Mouse (Mus musculus): Measurements from ENCODE around the gene Spaca6.

Gene Spaca6

DNA sequence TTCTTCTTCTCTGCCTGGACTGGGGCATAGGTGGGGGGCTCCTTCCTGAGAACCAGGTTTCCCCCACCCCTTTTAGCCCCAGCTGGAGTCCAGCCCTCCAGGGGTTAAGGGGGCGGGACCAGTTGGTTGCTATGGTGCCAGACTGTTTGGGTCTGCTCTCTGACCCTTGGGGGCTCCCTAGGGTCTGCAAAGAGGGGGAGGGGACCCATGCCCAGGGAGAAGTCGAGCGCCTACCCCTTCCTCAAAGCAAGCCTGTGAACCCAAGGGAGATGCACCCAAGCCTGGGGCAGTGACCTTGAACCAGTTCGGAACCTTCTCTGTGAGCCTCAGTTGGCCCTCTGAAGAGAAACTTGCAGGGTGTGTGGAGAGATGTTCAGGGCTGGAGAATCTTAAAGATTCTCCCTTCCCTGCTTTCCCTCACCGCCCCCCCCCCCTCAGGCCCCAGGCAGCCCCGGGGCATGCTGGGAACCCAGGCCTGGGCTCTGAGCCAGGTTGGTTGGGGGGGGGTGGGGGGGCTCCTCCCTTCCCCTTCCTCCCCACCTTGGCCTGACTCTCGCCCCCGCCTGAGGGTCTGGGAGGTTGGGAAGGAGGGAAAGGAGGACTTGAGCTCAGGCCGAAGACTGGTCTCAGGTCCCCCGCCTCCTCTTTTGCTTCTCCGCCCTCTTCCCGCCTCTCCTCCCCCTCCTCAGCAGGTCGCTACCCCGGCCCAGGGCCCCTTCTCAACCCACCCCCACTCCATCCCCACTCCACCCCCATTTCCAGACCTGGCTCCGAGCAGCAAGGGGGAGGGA is 1.4 kb downstream of the Spaca6 start:
- H3K4me3 ChIP-seq (replicated peaks; ENCODE audit: low read length): peak overlapping the region; percentile 87
- H3K4me1 ChIP-seq (replicated peaks; ENCODE audit: low read depth, low read length): peaks cover 48% of the 10 kb centered on the region
- no peaks in the 10 kb centered on the region for H3K27me3 ChIP-seq (ENCODE audit: insufficient read depth, low read length)
- H3K9me3 ChIP-seq (ENCODE audit: low read length): no peaks in the 10 kb centered on the region
- no peak for TF ChIP-seq NANOG (IDR thresholded peaks at IDR 0.05; ENCODE audit: borderline replicate concordance, low read length)
- no peak for TF ChIP-seq POU5F1 (IDR thresholded peaks at IDR 0.05; ENCODE audit: borderline replicate concordance, low read length)
- no peak for TF ChIP-seq CTCF (conservative IDR thresholded peaks at IDR 0.05; ENCODE audit: low read length)
- H3K36me3 ChIP-seq (ENCODE audit: insufficient read depth, low read length): peaks cover 26% of the 10 kb centered on the region

DNA sequence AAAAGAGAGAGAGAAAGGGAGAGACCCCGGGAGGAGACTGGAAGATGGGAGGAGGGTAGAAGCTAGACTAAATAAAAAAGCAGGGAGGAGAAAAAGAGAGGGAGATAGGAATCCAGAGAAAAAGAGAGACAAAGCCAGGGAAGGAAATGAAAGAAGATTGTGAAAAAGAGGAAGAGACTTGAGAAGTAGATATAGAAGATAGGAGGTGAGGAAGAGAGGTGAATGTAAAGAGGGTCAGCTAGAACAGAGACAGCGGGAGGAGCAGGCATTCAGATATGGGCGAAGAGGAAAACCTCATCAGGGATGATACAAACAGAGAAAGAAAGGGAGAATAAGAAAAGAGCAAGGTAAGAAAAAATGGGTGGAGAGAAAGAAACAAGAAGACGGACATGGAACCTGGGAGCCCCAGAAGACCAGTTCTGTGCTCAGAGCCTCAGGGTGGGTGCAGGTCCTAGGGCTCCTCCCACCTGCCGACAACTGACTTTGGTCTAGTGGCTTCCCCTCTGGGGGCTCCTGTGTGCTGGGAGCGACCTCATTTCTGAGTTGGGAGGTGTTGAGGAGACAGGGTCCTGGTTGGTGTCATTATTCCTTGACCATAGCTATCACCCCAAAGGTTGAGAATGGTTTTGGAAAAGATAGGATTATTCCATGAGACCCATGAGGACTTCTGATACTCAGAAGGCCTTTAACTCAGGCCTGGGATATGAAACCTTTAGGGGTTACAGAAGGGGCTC is 2.3 kb downstream of the Spaca6 start:
- peaks cover 35% of the 10 kb centered on the region for H3K36me3 ChIP-seq (ENCODE audit: insufficient read depth, low read length)
- TF ChIP-seq NANOG (IDR thresholded peaks at IDR 0.05; ENCODE audit: borderline replicate concordance, low read length) (no peak), POU5F1 (IDR thresholded peaks at IDR 0.05; ENCODE audit: borderline replicate concordance, low read length) (no peak), CTCF (conservative IDR thresholded peaks at IDR 0.05; ENCODE audit: low read length) (no peak)

DNA sequence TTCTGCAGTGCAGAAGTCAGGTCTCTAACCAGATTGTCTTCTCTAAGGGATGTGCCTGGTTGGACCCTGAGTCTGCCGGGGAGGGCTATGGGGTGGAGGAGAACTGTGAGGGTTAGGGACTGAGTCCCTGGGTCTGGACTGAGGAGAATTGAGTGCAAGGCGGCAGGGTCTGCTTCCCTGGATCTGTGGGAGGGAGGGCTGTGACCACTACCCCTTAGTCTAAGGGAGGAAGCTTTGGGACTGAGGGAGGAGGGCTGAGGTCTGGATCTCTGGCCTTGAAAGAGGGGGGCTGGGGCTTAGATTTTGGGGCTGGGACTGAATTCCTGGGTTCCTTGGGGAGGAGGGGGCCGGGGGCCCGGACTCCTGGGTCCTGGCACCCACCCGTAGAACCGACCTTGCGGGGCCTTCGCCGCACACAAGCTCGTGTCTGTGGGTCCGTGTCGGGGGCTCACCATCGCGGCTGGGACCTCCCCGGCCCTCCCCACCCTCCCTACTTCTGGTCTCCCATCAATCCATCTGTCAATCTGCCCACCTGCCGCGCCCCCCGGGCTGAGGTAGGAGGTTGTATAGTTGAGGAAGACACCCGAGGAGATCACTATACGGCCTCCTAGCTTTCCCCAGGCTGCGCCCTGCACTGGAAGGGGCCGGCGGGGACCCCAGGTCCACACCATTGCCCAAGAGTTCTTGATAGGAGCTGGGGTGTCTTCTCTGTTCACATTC is 3.0 kb downstream of the Spaca6 start:
- peak overlapping the region; percentile 87 for H3K4me3 ChIP-seq (replicated peaks; ENCODE audit: low read length)
- H3K36me3 ChIP-seq (ENCODE audit: insufficient read depth, low read length): peaks cover 38% of the 10 kb centered on the region
- H3K4me1 ChIP-seq (replicated peaks; ENCODE audit: low read depth, low read length): peaks cover 63% of the 10 kb centered on the region
- TF ChIP-seq NANOG (IDR thresholded peaks at IDR 0.05; ENCODE audit: borderline replicate concordance, low read length) (no peak), POU5F1 (IDR thresholded peaks at IDR 0.05; ENCODE audit: borderline replicate concordance, low read length) (no peak), CTCF (conservative IDR thresholded peaks at IDR 0.05; ENCODE audit: low read length) (no peak)
- H3K27me3 ChIP-seq (ENCODE audit: insufficient read depth, low read length): no peaks in the 10 kb centered on the region
- no peaks in the 10 kb centered on the region for H3K9me3 ChIP-seq (ENCODE audit: low read length)

More for the DNA sequence above, 2.3 kb downstream of the Spaca6 start:
- H3K27me3 ChIP-seq (ENCODE audit: insufficient read depth, low read length): no peaks in the 10 kb centered on the region
- no peaks in the 10 kb centered on the region for H3K9me3 ChIP-seq (ENCODE audit: low read length)
- H3K4me1 ChIP-seq (replicated peaks; ENCODE audit: low read depth, low read length): peaks cover 56% of the 10 kb centered on the region
- H3K4me3 ChIP-seq (replicated peaks; ENCODE audit: low read length): peak overlapping the region; percentile 87

DNA sequence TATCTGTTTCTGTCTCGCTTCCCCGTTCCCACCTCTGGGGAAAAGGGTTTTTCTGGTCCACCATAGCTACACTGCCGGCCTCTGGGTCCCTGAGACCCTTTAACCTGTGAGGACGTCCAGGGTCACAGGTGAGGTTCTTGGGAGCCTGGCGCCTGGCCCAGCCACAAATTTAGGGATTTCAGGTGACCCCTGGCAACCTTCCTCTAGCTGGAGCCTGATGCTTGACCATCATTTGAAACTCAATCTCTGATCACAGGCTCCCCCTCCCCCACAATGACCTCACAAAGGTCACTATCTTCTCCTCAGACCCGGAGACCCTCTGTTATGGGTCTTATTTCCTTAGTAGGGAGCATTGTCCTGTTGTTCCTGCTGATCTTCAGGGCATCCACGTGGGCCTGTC is 3.8 kb downstream of the Spaca6 start:
- no peaks in the 10 kb centered on the region for H3K9me3 ChIP-seq (ENCODE audit: low read length)
- peak overlapping the region; percentile 87; the same call in 1 of the 2 replicates for H3K4me3 ChIP-seq (replicated peaks; ENCODE audit: low read length)
- TF ChIP-seq POU5F1 (IDR thresholded peaks at IDR 0.05; ENCODE audit: borderline replicate concordance, low read length) (no peak), CTCF (conservative IDR thresholded peaks at IDR 0.05; ENCODE audit: low read length) (no peak), NANOG (IDR thresholded peaks at IDR 0.05; ENCODE audit: borderline replicate concordance, low read length) (no peak)
- H3K27me3 ChIP-seq (ENCODE audit: insufficient read depth, low read length): no peaks in the 10 kb centered on the region
- peaks cover 63% of the 10 kb centered on the region for H3K4me1 ChIP-seq (replicated peaks; ENCODE audit: low read depth, low read length)
- peaks cover 43% of the 10 kb centered on the region for H3K36me3 ChIP-seq (ENCODE audit: insufficient read depth, low read length)

DNA sequence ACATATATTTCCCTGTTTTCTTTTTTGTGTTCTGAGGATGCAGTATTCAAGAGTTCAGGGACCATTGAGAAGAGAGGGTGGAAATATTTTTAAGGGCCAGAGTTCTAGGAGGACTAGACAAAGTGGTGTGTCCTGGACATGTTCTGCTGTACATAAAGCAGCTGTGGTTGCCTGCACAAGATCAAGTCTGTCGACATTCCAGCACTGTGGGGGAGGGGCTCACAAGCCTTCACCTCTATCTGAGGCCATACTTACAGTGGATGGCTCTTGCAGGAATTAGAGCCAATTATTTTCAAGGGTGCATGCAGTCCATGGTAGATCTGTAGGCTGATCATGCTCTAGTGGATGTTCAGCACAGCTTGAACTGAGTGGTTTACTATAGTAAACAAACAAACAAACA is 7.9 kb downstream of the Spaca6 start:
- TF ChIP-seq CTCF (conservative IDR thresholded peaks at IDR 0.05; ENCODE audit: low read length): no peak
- TF ChIP-seq POU5F1 (IDR thresholded peaks at IDR 0.05; ENCODE audit: borderline replicate concordance, low read length): no peak
- H3K27me3 ChIP-seq (ENCODE audit: insufficient read depth, low read length): no peaks in the 10 kb centered on the region
- no peak overlapping the region for H3K4me3 ChIP-seq (replicated peaks; ENCODE audit: low read length)
- peaks cover 81% of the 10 kb centered on the region for H3K4me1 ChIP-seq (replicated peaks; ENCODE audit: low read depth, low read length)
- peaks cover 60% of the 10 kb centered on the region for H3K36me3 ChIP-seq (ENCODE audit: insufficient read depth, low read length)
- no peaks in the 10 kb centered on the region for H3K9me3 ChIP-seq (ENCODE audit: low read length)

DNA sequence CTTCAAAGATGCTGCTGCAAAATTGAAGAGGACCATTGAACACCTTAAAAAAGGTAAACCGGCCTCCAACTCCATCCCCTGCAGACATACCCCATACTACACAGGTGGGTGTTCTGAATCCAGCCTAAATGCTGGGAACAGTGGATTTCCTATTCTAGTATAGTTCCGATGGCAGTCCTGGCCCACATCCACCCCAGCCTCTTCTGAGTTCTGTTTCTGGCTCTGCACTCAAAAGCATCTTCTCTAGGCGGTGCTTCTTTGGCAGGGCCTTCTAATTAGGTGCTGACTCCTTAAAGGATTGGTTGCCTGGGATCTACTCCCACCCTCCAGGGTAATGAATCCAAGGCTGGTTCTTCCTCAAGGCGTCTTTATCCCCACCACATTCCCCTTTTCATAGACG is 9.1 kb downstream of the Spaca6 start:
- Histone ChIP-seq H3K4me3 (replicated peaks; ENCODE audit: low read length) (no peak overlapping the region), H3K27me3 (ENCODE audit: insufficient read depth, low read length) (no peaks in the 10 kb centered on the region), H3K36me3 (ENCODE audit: insufficient read depth, low read length) (peaks cover 69% of the 10 kb centered on the region), H3K4me1 (replicated peaks; ENCODE audit: low read depth, low read length) (peaks cover 70% of the 10 kb centered on the region), H3K9me3 (ENCODE audit: low read length) (no peaks in the 10 kb centered on the region)
- no peak for TF ChIP-seq POU5F1 (IDR thresholded peaks at IDR 0.05; ENCODE audit: borderline replicate concordance, low read length)
- TF ChIP-seq NANOG (IDR thresholded peaks at IDR 0.05; ENCODE audit: borderline replicate concordance, low read length): no peak
- TF ChIP-seq CTCF (conservative IDR thresholded peaks at IDR 0.05; ENCODE audit: low read length): no peak

DNA sequence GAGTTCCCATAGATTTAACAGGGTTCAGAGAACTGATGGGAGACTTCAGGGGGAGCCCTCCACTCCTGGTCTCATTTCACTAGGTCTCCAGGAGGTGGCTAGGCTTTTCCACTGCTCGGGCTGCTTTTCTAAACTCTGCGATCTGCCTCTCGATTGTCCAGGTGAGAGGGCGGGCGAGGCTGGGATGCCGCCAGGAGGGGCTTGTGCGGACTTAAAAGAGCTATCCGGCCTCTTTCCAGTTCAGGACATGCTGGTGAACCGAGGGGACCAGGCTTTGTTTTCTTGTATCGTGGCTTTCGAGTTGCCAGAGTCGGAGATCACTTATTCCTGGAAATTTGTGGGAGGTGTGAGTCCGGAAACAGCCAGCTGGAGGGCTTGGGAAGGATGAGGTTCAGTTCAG is 10.5 kb downstream of the Spaca6 start:
- TF ChIP-seq POU5F1 (IDR thresholded peaks at IDR 0.05; ENCODE audit: borderline replicate concordance, low read length) (no peak), NANOG (IDR thresholded peaks at IDR 0.05; ENCODE audit: borderline replicate concordance, low read length) (no peak), CTCF (conservative IDR thresholded peaks at IDR 0.05; ENCODE audit: low read length) (no peak)
- H3K9me3 ChIP-seq (ENCODE audit: low read length): no peaks in the 10 kb centered on the region
- peaks cover 69% of the 10 kb centered on the region for H3K36me3 ChIP-seq (ENCODE audit: insufficient read depth, low read length)
- H3K27me3 ChIP-seq (ENCODE audit: insufficient read depth, low read length): no peaks in the 10 kb centered on the region
- H3K4me3 ChIP-seq (replicated peaks; ENCODE audit: low read length): peak overlapping the region; percentile 80
- H3K4me1 ChIP-seq (replicated peaks; ENCODE audit: low read depth, low read length): peaks cover 61% of the 10 kb centered on the region

Measured in E14TG2a.4 (cell line).